Mouse (Mus musculus): ENCODE data around the gene Pmm2. TPM values are rescaled to one million over a fixed set of nuclear protein-coding genes. Genes with fewer than 3 reads are reported as not detected.
A peak's percentile ranks its signal among the peaks of the same experiment; 100 is the strongest.

The Pmm2 gene
- polyA plus RNA-seq, 1 experiment from 2014 or later: 38.0 TPM

GRCm38 (mm10) chr16:8668386-8668785 lies 30.9 kb downstream of the Pmm2 start:
- H3K4me2 ChIP-seq (ENCODE audit: low read depth, low read length): no peak overlapping the region; the same call in 1 of the 2 replicates
- peaks cover 32% of the 10 kb centered on the region for H3K36me3 ChIP-seq (replicated peaks; ENCODE audit: insufficient read depth, low read length)

GRCm38 (mm10) chr16:8669432-8669831 lies 32.0 kb downstream of the Pmm2 start:
- Histone ChIP-seq H3K36me3 (replicated peaks; ENCODE audit: insufficient read depth, low read length) (peaks cover 22% of the 10 kb centered on the region), H3K9me3 (ENCODE audit: low read length) (no peaks in the 10 kb centered on the region), H3K4me2 (ENCODE audit: low read depth, low read length) (peak overlapping the region; percentile 80), H3K27me3 (ENCODE audit: insufficient read depth, low read length) (no peaks in the 10 kb centered on the region), H3K9ac (replicated peaks) (peak overlapping the region; percentile 36; the same call in 1 of the 2 replicates), H3K4me1 (ENCODE audit: insufficient read depth) (peaks cover 67% of the 10 kb centered on the region), H3K4me3 (ENCODE audit: low read depth, low read length) (peak overlapping the region; percentile 77; the same call in 1 of the 2 replicates), H3K27ac (ENCODE audit: low read depth) (peak overlapping the region; percentile 44; the same call in 1 of the 2 replicates)
- ATAC-seq (no peak), DNase-seq (no peak)
- no peak for TF ChIP-seq EP300 (IDR thresholded peaks at IDR 0.05; ENCODE audit: low read depth)
- TF ChIP-seq CTCF (IDR thresholded peaks at IDR 0.05; ENCODE audit: low read depth): no peak
- 80% methylated on average over 5 of the region's 5 CpGs for WGBS (ENCODE audit: insufficient replicate concordance)

More at GRCm38 (mm10) chr16:8668386-8668785, 30.9 kb downstream of the Pmm2 start:
- no peak overlapping the region for H3K4me3 ChIP-seq (ENCODE audit: low read depth, low read length)
- no peaks in the 10 kb centered on the region for H3K9me3 ChIP-seq (ENCODE audit: low read length)
- 83% methylated on average over 2 of the region's 2 CpGs for WGBS (ENCODE audit: insufficient replicate concordance)
- no peak overlapping the region for H3K9ac ChIP-seq (replicated peaks)
- ATAC-seq (no peak), DNase-seq (no peak)
- no peaks in the 10 kb centered on the region for H3K27me3 ChIP-seq (ENCODE audit: insufficient read depth, low read length)
- TF ChIP-seq EP300 (IDR thresholded peaks at IDR 0.05; ENCODE audit: low read depth) (no peak), CTCF (IDR thresholded peaks at IDR 0.05; ENCODE audit: low read depth) (no peak)
- peaks cover 60% of the 10 kb centered on the region for H3K4me1 ChIP-seq (ENCODE audit: insufficient read depth)
- H3K27ac ChIP-seq (ENCODE audit: low read depth): no peak overlapping the region

GRCm38 (mm10) chr16:8670041-8671035 lies 32.9 kb downstream of the Pmm2 start:
- TF ChIP-seq CTCF (IDR thresholded peaks at IDR 0.05; ENCODE audit: low read depth): no peak
- Histone ChIP-seq H3K9ac (replicated peaks) (peak overlapping the region; percentile 83), H3K27ac (ENCODE audit: low read depth) (peak overlapping the region; percentile 95), H3K36me3 (replicated peaks; ENCODE audit: insufficient read depth, low read length) (peaks cover 19% of the 10 kb centered on the region), H3K4me1 (ENCODE audit: insufficient read depth) (peaks cover 70% of the 10 kb centered on the region), H3K27me3 (ENCODE audit: insufficient read depth, low read length) (no peaks in the 10 kb centered on the region), H3K4me2 (ENCODE audit: low read depth, low read length) (peak overlapping the region; percentile 80), H3K9me3 (ENCODE audit: low read length) (no peaks in the 10 kb centered on the region), H3K4me3 (ENCODE audit: low read depth, low read length) (peak overlapping the region; percentile 77)
- DNase-seq (peak; percentile 47), ATAC-seq (no peak)
- 21% methylated on average over 14 of the region's 15 CpGs for WGBS (ENCODE audit: insufficient replicate concordance)

GRCm38 (mm10) chr16:8671551-8672349 lies 34.3 kb downstream of the Pmm2 start, which contains the start of gene Carhsp1:
Carhsp1 (minus strand) TSS chr16:8672155.
- Histone ChIP-seq H3K36me3 (replicated peaks; ENCODE audit: insufficient read depth, low read length) (peaks cover 7% of the 10 kb centered on the region), H3K4me1 (ENCODE audit: insufficient read depth) (peaks cover 62% of the 10 kb centered on the region), H3K27me3 (ENCODE audit: insufficient read depth, low read length) (no peaks in the 10 kb centered on the region), H3K27ac (ENCODE audit: low read depth) (peak within 1 kb of the TSS; percentile 95), H3K4me2 (ENCODE audit: low read depth, low read length) (peak within 1 kb of the TSS; percentile 80), H3K9ac (replicated peaks) (peak within 1 kb of the TSS; percentile 83), H3K4me3 (ENCODE audit: low read depth, low read length) (peak within 1 kb of the TSS; percentile 77), H3K9me3 (ENCODE audit: low read length) (no peaks in the 10 kb centered on the region)
- DNase-seq: peak; percentile 98
- ATAC-seq: peak; percentile 85
- TF ChIP-seq EP300 (IDR thresholded peaks at IDR 0.05; ENCODE audit: low read depth) (peak; percentile 43; the same call in 1 of the 2 replicates), CTCF (IDR thresholded peaks at IDR 0.05; ENCODE audit: low read depth) (peak; percentile 62)
- WGBS (ENCODE audit: insufficient replicate concordance): under 1% methylated on average over 60 of the region's 67 CpGs

- ATAC-seq (no peak), DNase-seq (no peak)
- TF ChIP-seq CTCF (IDR thresholded peaks at IDR 0.05; ENCODE audit: low read depth) (no peak), EP300 (IDR thresholded peaks at IDR 0.05; ENCODE audit: low read depth) (peak; percentile 28; the same call in 1 of the 2 replicates)
- H3K27ac ChIP-seq (ENCODE audit: low read depth): peak overlapping the region; percentile 95
- H3K36me3 ChIP-seq (replicated peaks; ENCODE audit: insufficient read depth, low read length): peaks cover 7% of the 10 kb centered on the region
- under 1% methylated on average over 18 of the region's 18 CpGs for WGBS (ENCODE audit: insufficient replicate concordance)
- no peaks in the 10 kb centered on the region for H3K27me3 ChIP-seq (ENCODE audit: insufficient read depth, low read length)
- H3K9me3 ChIP-seq (ENCODE audit: low read length): no peaks in the 10 kb centered on the region
- peaks cover 62% of the 10 kb centered on the region for H3K4me1 ChIP-seq (ENCODE audit: insufficient read depth)
- peak overlapping the region; percentile 83 for H3K9ac ChIP-seq (replicated peaks)
- H3K4me2 ChIP-seq (ENCODE audit: low read depth, low read length): peak overlapping the region; percentile 80
- peak overlapping the region; percentile 77 for H3K4me3 ChIP-seq (ENCODE audit: low read depth, low read length)
Observed at GRCm38 (mm10) chr16:8672350-8672687, 34.8 kb downstream of the Pmm2 start.

- H3K9me3 ChIP-seq (ENCODE audit: low read length): no peaks in the 10 kb centered on the region
- H3K9ac ChIP-seq (replicated peaks): peak overlapping the region; percentile 83
- peaks cover 7% of the 10 kb centered on the region for H3K36me3 ChIP-seq (replicated peaks; ENCODE audit: insufficient read depth, low read length)
- H3K4me2 ChIP-seq (ENCODE audit: low read depth, low read length): peak overlapping the region; percentile 80
- H3K4me3 ChIP-seq (ENCODE audit: low read depth, low read length): peak overlapping the region; percentile 77
- no peak for DNase-seq
- no peak for ATAC-seq
- peaks cover 60% of the 10 kb centered on the region for H3K4me1 ChIP-seq (ENCODE audit: insufficient read depth)
- no peaks in the 10 kb centered on the region for H3K27me3 ChIP-seq (ENCODE audit: insufficient read depth, low read length)
- TF ChIP-seq EP300 (IDR thresholded peaks at IDR 0.05; ENCODE audit: low read depth): no peak
- no peak for TF ChIP-seq CTCF (IDR thresholded peaks at IDR 0.05; ENCODE audit: low read depth)
- H3K27ac ChIP-seq (ENCODE audit: low read depth): peak overlapping the region; percentile 95
Observed at GRCm38 (mm10) chr16:8672811-8673210, 35.3 kb downstream of the Pmm2 start.
